Mouse (Mus musculus) midbrain, embryonic 16.5 days (tissue): Measurements from ENCODE around the gene Smg7. TPM values are rescaled to one million over a fixed set of nuclear protein-coding genes. Genes with fewer than 3 reads are reported as not detected.

Experiments
- ATAC-seq: fragments of 200-750 bp; cut with Nextera tagmentation; 2 replicates; pipeline ENCODE4 v1.8.0; 2017; ENCODE audit warnings: moderate TSS enrichment
- H3K27ac ChIP-seq: fragments of 300-500 bp; sonication (generic); 2 replicates; pipeline ENCODE4 v1.5.1; 2014; ENCODE audit warnings: mild to moderate bottlenecking, low read length, mixed read lengths
- H3K27me3 ChIP-seq: fragments of 300-500 bp; sonication (generic); 2 replicates; pipeline ENCODE4 v1.6.1; 2014; ENCODE audit warnings: low read depth, low read length, mixed read lengths; ENCODE audit not compliant: control insufficient read depth, insufficient read depth
- H3K36me3 ChIP-seq: fragments of 300-500 bp; sonication (generic); 2 replicates; pipeline ENCODE4 v1.6.1; 2014; ENCODE audit warnings: mild to moderate bottlenecking, low read length, moderate library complexity, mixed read lengths; ENCODE audit not compliant: control insufficient read depth, insufficient read depth
- H3K4me1 ChIP-seq: fragments of 300-500 bp; sonication (generic); 2 replicates; pipeline ENCODE4 v1.6.1; 2014; ENCODE audit warnings: mild to moderate bottlenecking, low read length, mixed read lengths; ENCODE audit not compliant: control insufficient read depth, insufficient read depth
- H3K4me2 ChIP-seq: fragments of 300-500 bp; sonication (generic); 2 replicates; pipeline ENCODE4 v1.6.1; 2014; ENCODE audit warnings: mild to moderate bottlenecking, low read length, mixed read lengths
- H3K4me3 ChIP-seq: fragments of 300-500 bp; sonication (generic); 2 replicates; pipeline ENCODE4 v1.5.1; 2014; ENCODE audit warnings: low read depth, mild to moderate bottlenecking, low read length, moderate library complexity, mixed read lengths
- H3K9ac ChIP-seq: fragments of 300-500 bp; sonication (generic); 2 replicates; pipeline ENCODE4 v1.6.1; 2014; ENCODE audit warnings: low read depth, low read length, mixed read lengths
- H3K9me3 ChIP-seq: fragments of 300-500 bp; sonication (generic); replicated peaks from 2 replicates; pipeline ENCODE4 v1.6.1; 2014; ENCODE audit warnings: mild to moderate bottlenecking, low read length, mixed read lengths; ENCODE audit not compliant: control insufficient read depth, poor library complexity, severe bottlenecking
- WGBS: fragments of 180-500 bp; shearing (Covaris S2); extraction: QIAGEN DNeasy Blood & Tissue Kit; methylation state at CpG from one replicate; pipeline ENCODE4 v1.1.7; 2014; 5-methylcytosine and 5-hydroxymethylcytosine counted together
- polyA plus RNA-seq: library from polyadenylated mRNA; unstranded; fragments of >200 nt; fragmentation: Nextera tagmentation; extraction: Ambion mirVana; gene quantifications from 2 replicates; pipeline ENCODE4 v1.2.1, GENCODE M21; 2015

The Smg7 gene
- polyA plus RNA-seq, 1 experiment from 2014 or later, result 32.1 TPM

- no peaks in the 10 kb centered on the region for H3K4me1 ChIP-seq
- no peaks in the 10 kb centered on the region for H3K27me3 ChIP-seq
- no peaks in the 10 kb centered on the region for H3K9me3 ChIP-seq
- WGBS, result 93% methylated on average over 2 of the region's 2 CpGs
- no peak overlapping the region for H3K9ac ChIP-seq
- no peak overlapping the region for H3K4me2 ChIP-seq
- no peak for ATAC-seq
- H3K36me3 ChIP-seq, result peaks cover 25% of the 10 kb centered on the region
- no peak overlapping the region for H3K27ac ChIP-seq
- H3K4me3 ChIP-seq, result no peak overlapping the region
Observed at GRCm38 (mm10) chr1:152846856-152847255, 55.6 kb downstream of the Smg7 start.

DNA sequence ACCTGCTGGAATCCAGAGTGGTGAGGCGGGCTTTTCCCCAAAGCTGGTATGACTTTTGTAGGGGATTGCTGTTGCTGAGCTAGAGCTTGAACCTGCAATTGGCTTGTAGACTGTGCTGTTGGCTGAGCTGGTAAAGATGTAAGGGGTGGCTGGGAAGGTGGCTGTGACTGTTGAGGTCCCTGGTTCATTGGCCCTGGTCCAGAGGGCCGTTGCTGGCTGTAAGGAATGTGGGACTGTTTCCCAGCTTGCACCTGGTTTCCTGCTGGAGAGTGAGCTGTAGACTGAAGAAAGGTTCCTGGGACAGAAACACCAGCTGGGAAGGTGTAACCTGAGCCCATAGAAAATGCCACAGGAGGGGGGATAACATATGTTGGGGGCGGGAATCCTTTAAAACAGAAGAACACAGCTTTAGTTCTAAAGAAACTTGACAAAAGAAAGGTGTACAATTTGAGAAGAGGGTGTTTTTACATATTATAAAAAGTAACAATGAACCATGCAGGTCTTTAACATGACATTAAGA is 57.2 kb downstream of the Smg7 start:
- no peak for ATAC-seq
- H3K4me2 ChIP-seq, result no peak overlapping the region
- H3K27me3 ChIP-seq, result no peaks in the 10 kb centered on the region
- peaks cover 36% of the 10 kb centered on the region for H3K36me3 ChIP-seq
- no peak overlapping the region for H3K4me3 ChIP-seq
- no peak overlapping the region for H3K27ac ChIP-seq
- no peaks in the 10 kb centered on the region for H3K4me1 ChIP-seq
- no peak overlapping the region for H3K9ac ChIP-seq
- 87% methylated on average over 3 of the region's 3 CpGs for WGBS
- H3K9me3 ChIP-seq, result no peaks in the 10 kb centered on the region

- H3K4me3 ChIP-seq, result no peak overlapping the region
- H3K36me3 ChIP-seq, result peaks cover 41% of the 10 kb centered on the region
- ATAC-seq, result no peak
- H3K4me2 ChIP-seq, result no peak overlapping the region
- H3K4me1 ChIP-seq, result no peaks in the 10 kb centered on the region
- 92% methylated on average over 1 of the region's 1 CpGs for WGBS
- no peaks in the 10 kb centered on the region for H3K27me3 ChIP-seq
- H3K9me3 ChIP-seq, result no peaks in the 10 kb centered on the region
- H3K9ac ChIP-seq, result no peak overlapping the region
- H3K27ac ChIP-seq, result no peak overlapping the region
Observed at GRCm38 (mm10) chr1:152844634-152845033, 57.8 kb downstream of the Smg7 start.

GRCm38 (mm10) chr1:152841057-152841456 is 61.4 kb downstream of the Smg7 start:
- Histone ChIP-seq H3K36me3 (peaks cover 49% of the 10 kb centered on the region), H3K9me3 (no peaks in the 10 kb centered on the region), H3K4me2 (no peak overlapping the region), H3K27ac (no peak overlapping the region), H3K4me3 (no peak overlapping the region), H3K4me1 (no peaks in the 10 kb centered on the region), H3K27me3 (no peaks in the 10 kb centered on the region), H3K9ac (no peak overlapping the region)
- WGBS, result 94% methylated on average over 2 of the region's 2 CpGs
- no peak for ATAC-seq

DNA sequence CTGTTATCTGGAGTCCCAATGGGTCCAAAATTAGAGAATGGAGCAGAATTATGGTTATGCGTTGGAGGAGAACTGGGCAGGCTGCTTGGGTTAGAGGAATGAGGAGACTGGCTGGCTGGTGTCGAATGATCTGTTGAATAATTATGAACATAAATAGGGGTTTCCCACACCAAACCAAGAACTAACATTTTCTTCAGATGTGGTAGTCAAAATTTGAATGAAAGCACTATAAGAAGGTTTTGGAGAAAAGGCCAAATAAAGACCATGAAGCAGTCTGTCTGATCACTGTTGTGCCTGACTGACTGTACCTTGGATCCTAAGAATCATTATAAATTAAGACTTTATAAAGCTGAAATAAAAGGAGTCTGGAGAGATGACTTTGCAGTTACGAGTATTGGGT is 62.1 kb downstream of the Smg7 start:
- Histone ChIP-seq H3K27me3 (no peaks in the 10 kb centered on the region), H3K9me3 (no peaks in the 10 kb centered on the region), H3K4me2 (no peak overlapping the region), H3K27ac (no peak overlapping the region), H3K36me3 (peaks cover 44% of the 10 kb centered on the region), H3K4me3 (no peak overlapping the region), H3K9ac (no peak overlapping the region), H3K4me1 (no peaks in the 10 kb centered on the region)
- WGBS, result 95% methylated on average over 3 of the region's 3 CpGs
- no peak for ATAC-seq

- WGBS, result 92% methylated on average over 12 of the region's 12 CpGs
Observed at GRCm38 (mm10) chr1:152838841-152839240, 63.6 kb downstream of the Smg7 start.

GRCm38 (mm10) chr1:152838026-152838702 is 64.3 kb downstream of the Smg7 start:
- 84% methylated on average over 10 of the region's 11 CpGs for WGBS
- H3K27me3 ChIP-seq, result no peaks in the 10 kb centered on the region
- H3K4me2 ChIP-seq, result no peak overlapping the region
- H3K4me3 ChIP-seq, result no peak overlapping the region
- no peaks in the 10 kb centered on the region for H3K9me3 ChIP-seq
- no peak for ATAC-seq
- peaks cover 34% of the 10 kb centered on the region for H3K36me3 ChIP-seq
- no peaks in the 10 kb centered on the region for H3K4me1 ChIP-seq
- H3K9ac ChIP-seq, result no peak overlapping the region
- H3K27ac ChIP-seq, result no peak overlapping the region

More at GRCm38 (mm10) chr1:152838841-152839240, 63.6 kb downstream of the Smg7 start:
- Histone ChIP-seq H3K4me1 (no peaks in the 10 kb centered on the region), H3K4me3 (no peak overlapping the region), H3K4me2 (no peak overlapping the region), H3K36me3 (peaks cover 38% of the 10 kb centered on the region), H3K27me3 (no peaks in the 10 kb centered on the region), H3K9me3 (no peaks in the 10 kb centered on the region), H3K27ac (no peak overlapping the region), H3K9ac (no peak overlapping the region)
- ATAC-seq, result no peak

DNA sequence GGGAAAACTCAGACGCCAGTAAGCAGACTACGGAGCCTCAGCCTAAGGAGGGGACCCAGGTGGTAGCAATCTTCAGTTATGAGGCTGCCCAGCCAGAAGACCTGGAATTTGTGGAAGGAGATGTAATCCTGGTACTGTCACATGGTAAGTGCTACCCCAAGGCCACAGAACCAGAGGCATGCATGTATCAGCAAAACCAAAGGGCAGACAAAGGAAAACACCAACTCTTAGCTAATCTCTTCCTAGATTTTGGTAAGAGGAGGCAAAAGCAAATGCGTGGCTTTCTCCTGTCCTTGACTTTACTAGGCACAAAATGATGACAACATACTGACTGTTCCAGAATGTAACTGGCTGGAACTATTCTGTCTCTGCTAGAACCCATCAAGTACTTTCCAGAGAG is 67.4 kb downstream of the Smg7 start:
- H3K9ac ChIP-seq, result no peak overlapping the region
- no peak for ATAC-seq
- H3K4me1 ChIP-seq, result no peaks in the 10 kb centered on the region
- no peak overlapping the region for H3K4me2 ChIP-seq
- H3K27me3 ChIP-seq, result no peaks in the 10 kb centered on the region
- 100% methylated on average over 3 of the region's 3 CpGs for WGBS
- no peak overlapping the region for H3K27ac ChIP-seq
- H3K4me3 ChIP-seq, result no peak overlapping the region
- H3K9me3 ChIP-seq, result no peaks in the 10 kb centered on the region
- H3K36me3 ChIP-seq, result peaks cover 16% of the 10 kb centered on the region

GRCm38 (mm10) chr1:152832316-152832715 is 70.1 kb downstream of the Smg7 start:
- no peak overlapping the region for H3K4me3 ChIP-seq
- no peak overlapping the region for H3K27ac ChIP-seq
- no peaks in the 10 kb centered on the region; the same call in 1 of the 2 replicates for H3K36me3 ChIP-seq
- H3K9me3 ChIP-seq, result no peaks in the 10 kb centered on the region
- H3K4me1 ChIP-seq, result no peaks in the 10 kb centered on the region
- ATAC-seq, result no peak
- no peaks in the 10 kb centered on the region for H3K27me3 ChIP-seq
- no peak overlapping the region for H3K9ac ChIP-seq
- no peak overlapping the region for H3K4me2 ChIP-seq
- 88% methylated on average over 6 of the region's 6 CpGs for WGBS
